Mouse (Mus musculus) G1E (cell line): ENCODE results near the gene Olfr1046. TPM values are rescaled to one million over a fixed set of nuclear protein-coding genes. Genes with fewer than 3 reads are reported as not detected.
"Not testable (repeated sequence)": the region's sequence is repeated elsewhere in the genome, so short reads cannot be mapped to it uniquely, and the experiment has no call there.

ENCODE experiments used
- ATAC-seq: 2 replicates; pipeline ENCODE4 v1.8.0; 2016; ENCODE audit warnings: mild to moderate bottlenecking; ENCODE audit not compliant: insufficient number of reproducible peaks, poor library complexity, low FRiP score, severe bottlenecking; ENCODE audit errors: extremely low read depth
- DNase-seq: peaks from one replicate; pipeline ENCODE4 v3.0.0; 2012; ENCODE audit warnings: low spot score
- H3K27me3 ChIP-seq: 2 replicates; pipeline ENCODE4 v1.6.1; 2012; ENCODE audit warnings: mild to moderate bottlenecking, low read length, inconsistent platforms; ENCODE audit not compliant: insufficient read depth
- H3K36me3 ChIP-seq: replicated peaks from 2 replicates; pipeline ENCODE3; 2012; ENCODE audit warnings: mild to moderate bottlenecking, inconsistent platforms
- H3K4me1 ChIP-seq: 2 replicates; pipeline ENCODE4 v1.6.1; 2012; ENCODE audit warnings: low read depth, low read length, inconsistent platforms, mixed read lengths; ENCODE audit not compliant: insufficient read depth
- H3K4me3 ChIP-seq: 2 replicates; pipeline ENCODE4 v1.5.1; 2012; ENCODE audit warnings: low read depth, mild to moderate bottlenecking, inconsistent platforms, low read length, moderate library complexity, mixed read lengths
- H3K9me3 ChIP-seq: replicated peaks from 2 replicates; pipeline ENCODE4 v1.6.1; 2012; ENCODE audit warnings: inconsistent platforms
- CTCF ChIP-seq: IDR thresholded peaks from 2 replicates; pipeline ENCODE4 v1.5.1; 2012; ENCODE audit warnings: low read depth, low read length, inconsistent platforms, mixed read lengths
- GATA1 ChIP-seq: IDR thresholded peaks from 2 replicates; pipeline ENCODE4 v1.6.1; 2012; ENCODE audit warnings: borderline replicate concordance, low read length, inconsistent platforms, mixed read lengths
- GATA2 ChIP-seq: IDR thresholded peaks from 2 replicates; pipeline ENCODE4 v1.6.1; 2012; ENCODE audit warnings: low read depth, low read length, inconsistent platforms, borderline replicate concordance
- POLR2AphosphoS5 ChIP-seq: IDR thresholded peaks from 2 replicates; pipeline ENCODE4 v1.6.1; 2012; ENCODE audit warnings: low read depth, low read length, inconsistent platforms; ENCODE audit not compliant: insufficient replicate concordance
- TAL1 ChIP-seq: conservative IDR thresholded peaks from 2 replicates; pipeline ENCODE4 v1.6.1; 2012; ENCODE audit warnings: low read depth, low read length, inconsistent platforms, mixed read lengths
- polyA plus RNA-seq: library from polyadenylated mRNA; stranded (reverse); fragments of >175 nt; gene quantifications from 2 replicates; pipeline ENCODE4 v1.2.3, GENCODE M21; 2012
- total RNA-seq, 2 experiments: library from RNA; stranded (forward) in 1 of 2; stranded (reverse) in 1 of 2; fragments of 200-1000 nt in 1 of 2; fragments of >200 nt in 1 of 2; fragmentation: Nextera tagmentation in 1 of 2; gene quantifications; 2 replicates each; pipeline ENCODE4 v1.2.3; 2014 to 2017

The Olfr1046 gene
- total and polyA plus RNA-seq, 3 experiments = 0.16 TPM; not detected in 2

GRCm38 (mm10) chr2:86179950-86180349, 39.2 kb downstream of the Olfr1046 start:
- Histone ChIP-seq H3K4me1 (no peaks in the 10 kb centered on the region), H3K4me3 (no peak overlapping the region), H3K27me3 (no peaks in the 10 kb centered on the region), H3K36me3 (no peaks in the 10 kb centered on the region), H3K9me3 (peaks cover 7% of the 10 kb centered on the region; the same call in 1 of the 2 replicates)
- no peak for ATAC-seq
- DNase-seq = no peak
- no peak for TF ChIP-seq GATA1
- TF ChIP-seq GATA2 = no peak
- no peak for TF ChIP-seq POLR2AphosphoS5
- TF ChIP-seq CTCF = no peak
- no peak for TF ChIP-seq TAL1

DNA sequence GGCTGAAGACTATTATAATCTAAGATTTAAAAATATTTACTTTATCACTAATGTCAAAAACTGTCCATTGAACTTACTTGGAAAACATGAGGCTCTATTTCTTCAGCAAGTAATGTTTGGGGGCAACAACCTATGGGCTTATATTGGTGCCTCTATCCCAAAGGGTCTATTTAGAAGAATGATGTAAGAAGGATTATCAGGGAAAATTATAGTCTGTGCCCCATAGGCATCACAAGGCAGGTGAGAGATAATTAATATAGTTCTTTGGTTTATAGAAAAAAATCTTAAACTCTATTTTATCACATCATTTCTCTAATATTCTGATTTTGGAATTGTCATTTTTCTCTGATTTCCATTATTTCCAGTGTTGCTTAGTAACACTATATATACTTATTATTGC, 41.4 kb downstream of the Olfr1046 start, which contains the start of gene Olfr1044:
TSS of gene Olfr1044 (minus strand) at position 101 of the 400 bp plus-strand sequence.
- Histone ChIP-seq H3K9me3 (peaks cover 7% of the 10 kb centered on the region; the same call in 1 of the 2 replicates), H3K4me3 (no peak within 1 kb of the TSS), H3K36me3 (no peaks in the 10 kb centered on the region), H3K27me3 (no peaks in the 10 kb centered on the region), H3K4me1 (no peaks in the 10 kb centered on the region)
- DNase-seq (no peak), ATAC-seq (no peak)
- TF ChIP-seq CTCF (no peak), TAL1 (no peak), POLR2AphosphoS5 (no peak), GATA1 (no peak), GATA2 (no peak)

GRCm38 (mm10) chr2:86175422-86175821, 43.7 kb downstream of the Olfr1046 start:
- DNase-seq, H3K9me3 ChIP-seq, H3K27me3 ChIP-seq, ATAC-seq, H3K36me3 ChIP-seq, H3K4me1 ChIP-seq, H3K4me3 ChIP-seq: not testable (repeated sequence)

GRCm38 (mm10) chr2:86167422-86167821, 51.7 kb downstream of the Olfr1046 start, which contains the start of gene Olfr1043:
Gene Olfr1043 (minus strand): TSS chr2:86167522.
- TF ChIP-seq GATA2 = no peak
- TF ChIP-seq TAL1 = no peak
- TF ChIP-seq GATA1 = no peak
- no peak for TF ChIP-seq CTCF
- no peak for TF ChIP-seq POLR2AphosphoS5
- ATAC-seq = no peak
- DNase-seq = no peak

More at GRCm38 (mm10) chr2:86167422-86167821, 51.7 kb downstream of the Olfr1046 start, which contains the start of gene Olfr1043:
- Histone ChIP-seq H3K4me3 (no peak within 1 kb of the TSS), H3K27me3 (no peaks in the 10 kb centered on the region), H3K9me3 (0 out of 2 replicates have a peak, but pooled peaks cover 1% of the 10 kb centered on the region), H3K36me3 (no peaks in the 10 kb centered on the region), H3K4me1 (no peaks in the 10 kb centered on the region)

Other genes with a start within 250 kb of the Olfr1046 start
Only the 20 nearest of the 30 such genes appear.
- gene Olfr1036, start 145.3 kb downstream of the Olfr1046 start, total RNA-seq (2014; fragmentation: Nextera tagmentation) = not detected in 2 replicates
- gene Olfr1036, start 145.3 kb downstream of the Olfr1046 start, total RNA-seq (2017) = 0.11 and 0.17 TPM in 2 replicates
- not detected in 2 replicates for gene Olfr1036, start 145.3 kb downstream of the Olfr1046 start, polyA plus RNA-seq
- gene Olfr1037, start 131.9 kb downstream of the Olfr1046 start, total RNA-seq (2014; fragmentation: Nextera tagmentation) = not detected in 2 replicates
- 0.11 and 0.29 TPM in 2 replicates for gene Olfr1037, start 131.9 kb downstream of the Olfr1046 start, total RNA-seq (2017)
- gene Olfr1037, start 131.9 kb downstream of the Olfr1046 start, polyA plus RNA-seq = not detected in 2 replicates
- not detected in 2 replicates for gene Olfr1039, start 83.4 kb downstream of the Olfr1046 start, total RNA-seq (2014; fragmentation: Nextera tagmentation)
- 0.22 TPM in 1 of 2 replicates, not detected in the other for gene Olfr1039, start 83.4 kb downstream of the Olfr1046 start, total RNA-seq (2017)
- gene Olfr1039, start 83.4 kb downstream of the Olfr1046 start, polyA plus RNA-seq = not detected in 2 replicates
- gene Olfr1040, start 72.6 kb downstream of the Olfr1046 start, total RNA-seq (2014; fragmentation: Nextera tagmentation) = not detected in 2 replicates
- 0.46 TPM in 1 of 2 replicates, not detected in the other for gene Olfr1040, start 72.6 kb downstream of the Olfr1046 start, total RNA-seq (2017)
- gene Olfr1040, start 72.6 kb downstream of the Olfr1046 start, polyA plus RNA-seq = not detected in 2 replicates
- gene Olfr1042, start 57.5 kb downstream of the Olfr1046 start, total RNA-seq (2014; fragmentation: Nextera tagmentation) = not detected in 2 replicates
- 0.11 TPM in 1 of 2 replicates, not detected in the other for gene Olfr1042, start 57.5 kb downstream of the Olfr1046 start, total RNA-seq (2017)
- not detected in 2 replicates for gene Olfr1042, start 57.5 kb downstream of the Olfr1046 start, polyA plus RNA-seq
- gene Olfr1043, start 51.8 kb downstream of the Olfr1046 start, total RNA-seq (2014; fragmentation: Nextera tagmentation) = not detected in 2 replicates
- gene Olfr1043, start 51.8 kb downstream of the Olfr1046 start, total RNA-seq (2017) = not detected in 2 replicates
- gene Olfr1043, start 51.8 kb downstream of the Olfr1046 start, polyA plus RNA-seq = not detected in 2 replicates
- not detected in 2 replicates for gene Olfr1044, start 41.5 kb downstream of the Olfr1046 start, total RNA-seq (2014; fragmentation: Nextera tagmentation)
- 0.17 and 0.38 TPM in 2 replicates for gene Olfr1044, start 41.5 kb downstream of the Olfr1046 start, total RNA-seq (2017)
- gene Olfr1044, start 41.5 kb downstream of the Olfr1046 start, polyA plus RNA-seq = not detected in 2 replicates
- gene Olfr52, start 33.6 kb downstream of the Olfr1046 start, total RNA-seq (2014; fragmentation: Nextera tagmentation) = not detected in 2 replicates
- gene Olfr52, start 33.6 kb downstream of the Olfr1046 start, total RNA-seq (2017) = 0.11 and 0.17 TPM in 2 replicates
- not detected in 2 replicates for gene Olfr52, start 33.6 kb downstream of the Olfr1046 start, polyA plus RNA-seq
- not detected in 2 replicates for gene Olfr1045, start 16.3 kb downstream of the Olfr1046 start, total RNA-seq (2014; fragmentation: Nextera tagmentation)
- 0.16 and 0.17 TPM in 2 replicates for gene Olfr1045, start 16.3 kb downstream of the Olfr1046 start, total RNA-seq (2017)
- not detected in 2 replicates for gene Olfr1045, start 16.3 kb downstream of the Olfr1046 start, polyA plus RNA-seq
- not detected in 2 replicates for gene Olfr1047, start 12.1 kb upstream of the Olfr1046 start, total RNA-seq (2014; fragmentation: Nextera tagmentation)
- gene Olfr1047, start 12.1 kb upstream of the Olfr1046 start, total RNA-seq (2017) = not detected in 2 replicates
- gene Olfr1047, start 12.1 kb upstream of the Olfr1046 start, polyA plus RNA-seq = not detected in 2 replicates
- not detected in 2 replicates for gene Olfr1048, start 21.0 kb upstream of the Olfr1046 start, total RNA-seq (2014; fragmentation: Nextera tagmentation)
- 0.06 and 0.27 TPM in 2 replicates for gene Olfr1048, start 21.0 kb upstream of the Olfr1046 start, total RNA-seq (2017)
- gene Olfr1048, start 21.0 kb upstream of the Olfr1046 start, polyA plus RNA-seq = not detected in 2 replicates
- gene Olfr1049, start 39.0 kb upstream of the Olfr1046 start, total RNA-seq (2014; fragmentation: Nextera tagmentation) = not detected in 2 replicates
- gene Olfr1049, start 39.0 kb upstream of the Olfr1046 start, total RNA-seq (2017) = not detected in 2 replicates
- gene Olfr1049, start 39.0 kb upstream of the Olfr1046 start, polyA plus RNA-seq = not detected in 2 replicates
- gene Olfr1051, start 59.8 kb upstream of the Olfr1046 start, total RNA-seq (2014; fragmentation: Nextera tagmentation) = not detected in 2 replicates
- gene Olfr1051, start 59.8 kb upstream of the Olfr1046 start, total RNA-seq (2017) = not detected in 2 replicates
- not detected in 2 replicates for gene Olfr1051, start 59.8 kb upstream of the Olfr1046 start, polyA plus RNA-seq
- not detected in 2 replicates for gene Olfr1052, start 73.1 kb upstream of the Olfr1046 start, total RNA-seq (2014; fragmentation: Nextera tagmentation)
- gene Olfr1052, start 73.1 kb upstream of the Olfr1046 start, total RNA-seq (2017) = 0.11 and 0.12 TPM in 2 replicates
- not detected in 2 replicates for gene Olfr1052, start 73.1 kb upstream of the Olfr1046 start, polyA plus RNA-seq
- not detected in 2 replicates for gene Olfr1053, start 96.0 kb upstream of the Olfr1046 start, total RNA-seq (2014; fragmentation: Nextera tagmentation)
- gene Olfr1053, start 96.0 kb upstream of the Olfr1046 start, total RNA-seq (2017) = not detected in 2 replicates
- gene Olfr1053, start 96.0 kb upstream of the Olfr1046 start, polyA plus RNA-seq = not detected in 2 replicates
- not detected in 2 replicates for gene Olfr1054, start 116.1 kb upstream of the Olfr1046 start, total RNA-seq (2014; fragmentation: Nextera tagmentation)
- gene Olfr1054, start 116.1 kb upstream of the Olfr1046 start, total RNA-seq (2017) = not detected in 2 replicates
- gene Olfr1054, start 116.1 kb upstream of the Olfr1046 start, polyA plus RNA-seq = not detected in 2 replicates
- not detected in 2 replicates for gene Olfr1055, start 131.0 kb upstream of the Olfr1046 start, total RNA-seq (2014; fragmentation: Nextera tagmentation)
- not detected in 2 replicates for gene Olfr1055, start 131.0 kb upstream of the Olfr1046 start, total RNA-seq (2017)
- gene Olfr1055, start 131.0 kb upstream of the Olfr1046 start, polyA plus RNA-seq = not detected in 2 replicates
- gene Olfr1056, start 143.2 kb upstream of the Olfr1046 start, total RNA-seq (2014; fragmentation: Nextera tagmentation) = not detected in 2 replicates
- gene Olfr1056, start 143.2 kb upstream of the Olfr1046 start, total RNA-seq (2017) = 0.12 and 0.60 TPM in 2 replicates
- not detected in 2 replicates for gene Olfr1056, start 143.2 kb upstream of the Olfr1046 start, polyA plus RNA-seq
- gene Olfr1057, start 159.1 kb upstream of the Olfr1046 start, total RNA-seq (2014; fragmentation: Nextera tagmentation) = not detected in 2 replicates
- 0.22 TPM in 1 of 2 replicates, not detected in the other for gene Olfr1057, start 159.1 kb upstream of the Olfr1046 start, total RNA-seq (2017)
- gene Olfr1057, start 159.1 kb upstream of the Olfr1046 start, polyA plus RNA-seq = not detected in 2 replicates
- not detected in 2 replicates for gene Olfr1058, start 169.2 kb upstream of the Olfr1046 start, total RNA-seq (2014; fragmentation: Nextera tagmentation)
- not detected in 2 replicates for gene Olfr1058, start 169.2 kb upstream of the Olfr1046 start, total RNA-seq (2017)
- not detected in 2 replicates for gene Olfr1058, start 169.2 kb upstream of the Olfr1046 start, polyA plus RNA-seq